Mouse (Mus musculus): ENCODE measurements around the gene Wnt7a.

Gene Wnt7a

GRCm38 (mm10) chr6:91331886-91332285, 79.3 kb downstream of the Wnt7a start:
- no peak for DNase-seq

DNA sequence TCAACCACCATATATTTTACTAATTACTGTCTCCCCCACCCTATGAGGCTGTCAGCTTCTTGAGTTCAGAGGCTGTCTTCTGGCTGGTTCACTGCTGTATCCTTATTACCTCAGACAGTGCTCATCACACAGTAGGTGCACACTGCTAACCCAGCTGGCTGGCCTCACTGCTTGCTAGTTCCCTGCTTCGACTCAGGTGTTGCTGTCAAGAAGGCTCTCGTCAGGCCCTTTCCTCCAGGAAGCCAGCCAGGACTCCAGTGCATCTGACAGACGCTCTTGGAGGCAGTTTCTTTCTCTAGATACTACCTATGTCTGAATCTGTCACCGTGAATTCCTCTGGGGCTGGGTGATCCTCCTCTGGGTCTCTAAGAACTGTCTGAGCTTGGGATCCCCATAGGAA, 85.6 kb downstream of the Wnt7a start:
- DNase-seq, result no peak

DNA sequence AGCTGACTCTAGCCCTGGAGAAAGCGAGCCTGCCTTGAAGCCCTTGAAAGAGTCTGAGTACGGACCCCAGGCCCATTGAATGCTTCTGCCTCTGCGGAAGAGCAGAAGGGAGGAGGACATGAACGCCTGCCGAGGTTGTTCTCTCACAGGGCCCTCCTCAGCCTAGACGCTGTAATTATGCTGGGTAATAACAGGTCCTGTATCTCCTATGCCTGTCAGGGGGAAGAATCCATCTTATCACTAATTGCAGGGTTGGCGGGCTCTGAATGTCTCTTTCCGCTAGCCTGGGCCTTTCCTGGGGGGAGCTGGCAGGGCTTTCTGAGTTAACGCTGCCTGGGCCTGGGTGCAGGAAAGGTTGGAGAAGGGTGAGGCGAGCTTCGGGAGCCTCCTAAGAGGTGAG, 86.4 kb downstream of the Wnt7a start:
- DNase-seq, result no peak

DNA sequence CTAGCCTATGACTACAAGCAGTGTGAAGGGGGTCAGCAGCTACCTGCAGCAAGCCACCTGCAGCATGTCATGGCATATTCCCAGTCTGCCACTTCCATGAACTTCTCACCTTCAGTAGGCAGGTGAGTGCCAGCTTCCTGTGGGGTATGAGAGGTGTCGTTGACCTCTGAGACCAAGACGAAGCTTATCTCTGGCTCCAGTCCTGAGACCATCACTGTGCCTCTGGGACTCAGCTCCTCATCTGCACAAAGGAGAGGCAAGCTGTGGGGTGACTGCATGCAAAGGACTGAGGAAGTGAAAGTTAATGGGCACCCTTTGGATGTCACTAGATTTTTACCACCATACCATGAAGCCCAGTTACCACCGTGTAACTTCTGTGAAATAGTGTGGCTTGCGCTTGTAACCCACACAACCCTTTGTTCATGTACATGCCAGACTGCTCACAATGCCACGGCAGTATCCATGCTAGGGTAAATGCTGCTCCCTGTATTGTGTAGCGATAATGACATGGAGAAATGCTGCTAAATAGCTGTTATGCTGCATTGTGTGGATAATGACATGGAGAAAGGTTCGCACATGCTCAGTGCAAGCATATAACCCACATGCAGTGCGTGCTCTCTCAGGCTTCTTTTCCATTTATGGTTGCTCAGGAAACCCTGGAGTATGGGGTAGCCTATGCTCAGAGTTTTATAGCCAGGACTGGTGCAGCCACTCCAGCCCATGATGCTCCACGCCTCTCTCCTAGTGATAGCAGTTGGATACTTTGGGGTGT, 89.0 kb downstream of the Wnt7a start:
- DNase-seq, result no peak

All from kidney, adult 9 months (tissue).